In genomic region chr3:144628005-144628914, GRCm38 (mm10) we compare ENCODE assay signal across 11 mouse cellular contexts. TPM values are rescaled to one million over a fixed set of nuclear protein-coding genes. Genes with fewer than 3 reads are reported as not detected.
DNase-seq lines count a peak whose midpoint lies in the region; ATAC-seq and TF ChIP-seq lines count a peak whose summit lies in the region.
"Had no signal": no experiment of that assay in that cellular context is flagged by ENCODE, and none has a peak within 500 bp of the region (broad histone marks: within the 10 kb centered on the region; RNA-seq: fewer than 3 reads in every experiment).

No protein-coding gene starts in this region.

- 53% methylated on average over 11 of the region's 11 CpGs for WGBS in intestine, embryonic 15.5 days
- WGBS in intestine, postnatal 0 days, result 60% methylated on average over 11 of the region's 11 CpGs
- 57% methylated on average over 11 of the region's 11 CpGs for WGBS in intestine, embryonic 16.5 days

- H3K27me3 ChIP-seq in intestine, embryonic 15.5 days (replicated peaks), result no peaks in the 10 kb centered on the region
- H3K27me3 ChIP-seq in intestine, postnatal 0 days (replicated peaks; ENCODE audit: control insufficient read depth, insufficient read depth, low read length), result no peaks in the 10 kb centered on the region
- no peaks in the 10 kb centered on the region for H3K27me3 ChIP-seq in intestine, embryonic 16.5 days (replicated peaks; ENCODE audit: control insufficient read depth, insufficient read depth, low read length)

- peak; percentile 80 for ATAC-seq in intestine, embryonic 15.5 days
- ATAC-seq in intestine, postnatal 0 days, result no peak
- ATAC-seq in intestine, embryonic 16.5 days, result peak; percentile 76

- H3K9ac ChIP-seq in intestine, embryonic 15.5 days, result no peak overlapping the region
- no peak overlapping the region for H3K9ac ChIP-seq in intestine, postnatal 0 days (ENCODE audit: low read depth, low read length)
- H3K9ac ChIP-seq in intestine, embryonic 16.5 days (ENCODE audit: low read depth, low read length), result no peak overlapping the region

- no peak overlapping the region for H3K27ac ChIP-seq in intestine, embryonic 15.5 days
- H3K27ac ChIP-seq in intestine, postnatal 0 days (ENCODE audit: low read depth, low read length), result no peak overlapping the region
- no peak overlapping the region for H3K27ac ChIP-seq in intestine, embryonic 16.5 days (ENCODE audit: low read length)
- H3K27ac ChIP-seq in gastrocnemius, adult 2 months, result no peak overlapping the region
- H3K27ac ChIP-seq: heart, adult 2 months had no signal

- H3K4me1 ChIP-seq in intestine, embryonic 15.5 days (replicated peaks), result no peaks in the 10 kb centered on the region
- H3K4me1 ChIP-seq in intestine, postnatal 0 days (replicated peaks; ENCODE audit: control insufficient read depth, insufficient read depth, low read length), result no peaks in the 10 kb centered on the region
- no peaks in the 10 kb centered on the region for H3K4me1 ChIP-seq in intestine, embryonic 16.5 days (ENCODE audit: control insufficient read depth, insufficient read depth, low read length)

- no peaks in the 10 kb centered on the region for H3K36me3 ChIP-seq in intestine, embryonic 15.5 days
- H3K36me3 ChIP-seq in intestine, postnatal 0 days (ENCODE audit: control insufficient read depth, insufficient read depth), result no peaks in the 10 kb centered on the region
- no peaks in the 10 kb centered on the region for H3K36me3 ChIP-seq in intestine, embryonic 16.5 days (ENCODE audit: control insufficient read depth, insufficient read depth, low read length)

- H3K4me3 ChIP-seq in intestine, embryonic 15.5 days (replicated peaks), result no peak overlapping the region
- H3K4me3 ChIP-seq in intestine, postnatal 0 days (ENCODE audit: low read depth, low read length), result no peak overlapping the region
- no peak overlapping the region for H3K4me3 ChIP-seq in intestine, embryonic 16.5 days (ENCODE audit: low read length)
- H3K4me3 ChIP-seq in gastrocnemius, adult 2 months, result no peak overlapping the region
- H3K4me3 ChIP-seq: heart, adult 2 months had no signal

- no peak for TF ChIP-seq CTCF in intestine, postnatal 0 days (IDR thresholded peaks at IDR 0.05; ENCODE audit: low read depth)
- no peak for TF ChIP-seq CTCF in gastrocnemius, adult 2 months (IDR thresholded peaks at IDR 0.05)

- H3K4me2 ChIP-seq in intestine, embryonic 15.5 days (replicated peaks), result no peak overlapping the region
- H3K4me2 ChIP-seq in intestine, postnatal 0 days (replicated peaks; ENCODE audit: low read depth), result no peak overlapping the region
- H3K4me2 ChIP-seq in intestine, embryonic 16.5 days (ENCODE audit: low read depth, low read length), result no peak overlapping the region

- intact Hi-C loops in gastrocnemius, adult 2 months (cut with DNase I), result no loop called here

- no peaks in the 10 kb centered on the region for H3K9me3 ChIP-seq in intestine, embryonic 15.5 days
- no peaks in the 10 kb centered on the region for H3K9me3 ChIP-seq in intestine, postnatal 0 days (ENCODE audit: control insufficient read depth)
- H3K9me3 ChIP-seq in intestine, embryonic 16.5 days (ENCODE audit: control insufficient read depth, low read length), result no peaks in the 10 kb centered on the region

- DNase-seq in adrenal gland, postnatal 36 days, result peak; percentile 56 to 71
- DNase-seq in spleen, postnatal 14 days (ENCODE audit: low spot score in 2 of 2), result peak; percentile 19 to 29
- no peak for DNase-seq in cerebellum, postnatal 14 days
- DNase-seq in right cerebral cortex, adult 18-20 months, result no peak
- no peak for DNase-seq in gastrocnemius, adult 2 months
- DNase-seq: cerebellum, adult 9-10 months; layer of hippocampus, postnatal 36 days had no signal

RNA-seq across cellular contexts. Expression of gene Selenof, which starts 58.2 kb away (rescaled TPM):
- 618 and 622 TPM in 2 replicates for polyA plus RNA-seq in intestine, embryonic 15.5 days (2015; fragmentation: Nextera tagmentation; extraction: Ambion mirVana)
- polyA plus RNA-seq in intestine, postnatal 0 days (2015; fragmentation: Nextera tagmentation; extraction: Ambion mirVana), result 504 and 571 TPM in 2 replicates
- total RNA-seq in adrenal gland, postnatal 36 days (2021), result 100 to 1,000 TPM; 354 to 359 TPM
- 597 and 626 TPM in 2 replicates for polyA plus RNA-seq in intestine, embryonic 16.5 days (2015; fragmentation: Nextera tagmentation; extraction: Ambion mirVana)
- total RNA-seq in gastrocnemius, adult 2 months (2021), result 100 to 1,000 TPM; 115 to 122 TPM

RNA-seq across cellular contexts. Expression of gene Hs2st1, which starts 58.3 kb away (rescaled TPM):
- polyA plus RNA-seq in intestine, embryonic 15.5 days (2015; fragmentation: Nextera tagmentation; extraction: Ambion mirVana), result 9.4 and 10.3 TPM in 2 replicates
- polyA plus RNA-seq in intestine, postnatal 0 days (2015; fragmentation: Nextera tagmentation; extraction: Ambion mirVana), result 6.1 and 6.9 TPM in 2 replicates
- 10 to 100 TPM; 15.9 to 19.2 TPM for total RNA-seq in adrenal gland, postnatal 36 days (2021)
- 6.2 and 6.4 TPM in 2 replicates for polyA plus RNA-seq in intestine, embryonic 16.5 days (2015; fragmentation: Nextera tagmentation; extraction: Ambion mirVana)
- total RNA-seq in gastrocnemius, adult 2 months (2021), result 10 to 100 TPM; 12.8 to 14.8 TPM

Comparison
In these comparisons a context has a peak if more than half of its experiments do, and no peak if none do; other contexts are left out.
1. DNase-seq: peak in adrenal gland, postnatal 36 days (2 of 2) and spleen, postnatal 14 days (2 of 2); none in cerebellum, postnatal 14 days (0 of 2), right cerebral cortex, adult 18-20 months (single experiment) and gastrocnemius, adult 2 months (single experiment).